Mouse (Mus musculus): ENCODE data around the gene Mindy4. TPM values are rescaled to one million over a fixed set of nuclear protein-coding genes. Genes with fewer than 3 reads are reported as not detected.

The Mindy4 gene
- 12.7 TPM for polyA plus RNA-seq (2014; fragmentation: Illumina TruSeq; extraction: RNeasy Lipid Tissue Mini Kit (QIAGEN cat#74804); ENCODE audit: low read depth, low replicate concordance)

GRCm38 (mm10) chr6:55202913-55203910 lies at the start of gene Mindy4:
Gene Mindy4 (plus strand): TSS chr6:55203383.

DNA sequence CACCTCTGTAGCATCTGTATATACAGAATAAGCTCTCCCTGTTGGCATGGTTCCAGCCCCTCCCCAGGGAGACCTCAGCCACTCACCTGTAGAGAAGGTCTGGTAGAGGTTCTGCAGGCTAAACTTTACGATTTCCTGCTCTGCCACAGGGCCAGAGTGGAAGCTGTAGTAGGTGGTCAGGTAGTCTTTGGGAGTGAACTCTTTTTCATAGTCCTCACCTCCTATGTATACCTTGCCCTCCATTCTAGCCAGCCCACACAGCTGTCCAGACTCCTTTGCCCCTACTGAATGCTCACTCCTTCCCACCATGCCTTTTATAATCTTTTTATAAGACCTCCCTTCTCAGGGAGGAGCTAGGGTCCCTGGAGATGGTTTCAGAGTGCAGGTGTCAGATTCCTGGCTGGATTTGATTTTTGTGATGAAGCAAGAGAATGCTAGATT lies 28.4 kb upstream of the Mindy4 start, which contains the start of gene Inmt:
Gene Inmt, minus strand, starts transcription at position 303 of the 441 bp plus-strand sequence.

DNA sequence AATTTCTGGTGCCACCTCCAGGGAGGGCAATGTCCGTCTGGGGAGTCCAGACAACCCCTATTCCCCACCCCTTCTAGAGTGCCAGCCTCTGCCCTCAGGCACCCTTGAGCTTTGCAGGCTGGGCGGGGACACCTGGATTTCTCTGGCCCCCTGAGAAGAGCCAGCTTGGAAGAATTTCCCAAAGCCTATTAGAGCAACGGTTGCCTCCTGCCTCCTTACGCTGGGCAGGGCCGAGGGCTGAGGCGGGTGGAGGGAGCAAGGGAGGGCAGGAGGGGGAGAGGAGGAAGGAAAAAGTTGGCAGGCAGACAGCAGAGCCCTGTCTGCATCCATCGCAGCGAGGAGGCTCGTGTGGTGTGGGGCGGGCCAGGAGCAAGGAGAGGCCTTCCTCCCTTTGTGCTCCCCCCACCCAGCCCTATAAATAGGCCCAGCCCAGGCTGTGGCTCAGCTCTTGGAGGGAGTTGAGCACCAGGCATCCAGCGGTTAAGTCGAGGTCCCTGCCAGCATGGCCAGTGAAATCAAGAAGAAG lies 132.9 kb downstream of the Mindy4 start, which contains the start of gene Aqp1:
Gene Aqp1, plus strand, starts transcription at position 444 of the 526 bp plus-strand sequence.

Other genes starting within 250 kb of the Mindy4 start
- gene Nod1, start 230.8 kb upstream of the Mindy4 start, polyA plus RNA-seq (2014; fragmentation: Illumina TruSeq; extraction: RNeasy Lipid Tissue Mini Kit (QIAGEN cat#74804); ENCODE audit: low read depth, low replicate concordance): 16.8 TPM
- 47.1 TPM for gene Ggct, start 210.4 kb upstream of the Mindy4 start, polyA plus RNA-seq (2014; fragmentation: Illumina TruSeq; extraction: RNeasy Lipid Tissue Mini Kit (QIAGEN cat#74804); ENCODE audit: low read depth, low replicate concordance)
- gene Gars, start 165.4 kb upstream of the Mindy4 start, polyA plus RNA-seq (2014; fragmentation: Illumina TruSeq; extraction: RNeasy Lipid Tissue Mini Kit (QIAGEN cat#74804); ENCODE audit: low read depth, low replicate concordance): 44.8 TPM
- gene Crhr2, start 70.4 kb upstream of the Mindy4 start, polyA plus RNA-seq (2014; fragmentation: Illumina TruSeq; extraction: RNeasy Lipid Tissue Mini Kit (QIAGEN cat#74804); ENCODE audit: low read depth, low replicate concordance): 0.36 TPM
- gene Inmt, start 28.3 kb upstream of the Mindy4 start, polyA plus RNA-seq (2014; fragmentation: Illumina TruSeq; extraction: RNeasy Lipid Tissue Mini Kit (QIAGEN cat#74804); ENCODE audit: low read depth, low replicate concordance): 238 TPM
- gene Aqp1, start 133.0 kb downstream of the Mindy4 start, polyA plus RNA-seq (2014; fragmentation: Illumina TruSeq; extraction: RNeasy Lipid Tissue Mini Kit (QIAGEN cat#74804); ENCODE audit: low read depth, low replicate concordance): 221 TPM
- 1.3 TPM for gene Ghrhr, start 172.9 kb downstream of the Mindy4 start, polyA plus RNA-seq (2014; fragmentation: Illumina TruSeq; extraction: RNeasy Lipid Tissue Mini Kit (QIAGEN cat#74804); ENCODE audit: low read depth, low replicate concordance)
- gene Adcyap1r1, start 248.6 kb downstream of the Mindy4 start, polyA plus RNA-seq (2014; fragmentation: Illumina TruSeq; extraction: RNeasy Lipid Tissue Mini Kit (QIAGEN cat#74804); ENCODE audit: low read depth, low replicate concordance): 9.7 TPM

All from adipose tissue, adult 10 weeks (tissue).